Mouse (Mus musculus) thymus, adult 2 months (tissue): ENCODE measurements around the gene Slc6a21. TPM values are rescaled to one million over a fixed set of nuclear protein-coding genes. Genes with fewer than 3 reads are reported as not detected.

Experiments used
- DNase-seq: peaks from one replicate; pipeline ENCODE4 v3.0.0; 2021
- H3K27ac ChIP-seq: fragments of 200-500 bp; 2 replicates; pipeline ENCODE4 v1.5.1; 2012; ENCODE audit warnings: low read length, control low read depth; ENCODE audit not compliant: control insufficient read depth, insufficient read depth
- H3K27me3 ChIP-seq: fragments of 200-500 bp; 2 replicates; pipeline ENCODE4 v1.6.1; 2012; ENCODE audit warnings: mild to moderate bottlenecking, low read length, moderate library complexity, mixed read lengths; ENCODE audit not compliant: control insufficient read depth, insufficient read depth
- H3K36me3 ChIP-seq: fragments of 200-500 bp; 2 replicates; pipeline ENCODE4 v1.6.1; 2012; ENCODE audit warnings: mild to moderate bottlenecking, low read length, moderate library complexity; ENCODE audit not compliant: control insufficient read depth, insufficient read depth
- H3K4me1 ChIP-seq: fragments of 200-500 bp; replicated peaks from 2 replicates; pipeline ENCODE4 v1.6.1; 2012; ENCODE audit warnings: low read length; ENCODE audit not compliant: control insufficient read depth, insufficient read depth
- H3K4me3 ChIP-seq: fragments of 200-500 bp; 2 replicates; pipeline ENCODE4 v1.5.1; 2012; ENCODE audit warnings: mild to moderate bottlenecking, low read length, control low read depth, moderate library complexity; ENCODE audit not compliant: control insufficient read depth, insufficient read depth
- CTCF ChIP-seq: fragments of 200-500 bp; IDR thresholded peaks from 2 replicates; pipeline ENCODE4 v1.5.1; 2012; ENCODE audit warnings: mild to moderate bottlenecking, control low read depth, low read length, moderate library complexity, borderline replicate concordance; ENCODE audit not compliant: control insufficient read depth, poor library complexity, insufficient read depth; ENCODE audit errors: extremely low read depth
- POLR2A ChIP-seq: fragments of 200-500 bp; IDR thresholded peaks from 2 replicates; pipeline ENCODE4 v1.6.1; 2012; ENCODE audit warnings: mild to moderate bottlenecking, low read length, control low read depth, moderate library complexity; ENCODE audit not compliant: control insufficient read depth, poor library complexity, insufficient read depth; ENCODE audit errors: extremely low read depth
- WGBS: fragments of 180-500 bp; shearing (Covaris S2); methylation state at CpG from one replicate; pipeline ENCODE4 v1.1.7; 2018; 5-methylcytosine and 5-hydroxymethylcytosine counted together
- polyA plus RNA-seq: library from polyadenylated mRNA; depleted of rRNA; stranded (reverse); fragments of >200 nt; gene quantifications from 2 replicates; pipeline ENCODE4 v1.2.3, GENCODE M21; 2012

Slc6a21 gene
- polyA plus RNA-seq, 1 experiment: 0.50 TPM

- no peak overlapping the region for H3K4me3 ChIP-seq
- no peak for TF ChIP-seq POLR2A
- no peaks in the 10 kb centered on the region for H3K27me3 ChIP-seq
- WGBS: 91% methylated on average over 1 of the region's 1 CpGs
- no peak for DNase-seq
- H3K27ac ChIP-seq: no peak overlapping the region
- H3K36me3 ChIP-seq: no peaks in the 10 kb centered on the region
- H3K4me1 ChIP-seq: no peaks in the 10 kb centered on the region
These were observed 11.8 kb upstream of the Slc6a21 start for GRCm38 (mm10) chr7:45265518-45265917.

DNA sequence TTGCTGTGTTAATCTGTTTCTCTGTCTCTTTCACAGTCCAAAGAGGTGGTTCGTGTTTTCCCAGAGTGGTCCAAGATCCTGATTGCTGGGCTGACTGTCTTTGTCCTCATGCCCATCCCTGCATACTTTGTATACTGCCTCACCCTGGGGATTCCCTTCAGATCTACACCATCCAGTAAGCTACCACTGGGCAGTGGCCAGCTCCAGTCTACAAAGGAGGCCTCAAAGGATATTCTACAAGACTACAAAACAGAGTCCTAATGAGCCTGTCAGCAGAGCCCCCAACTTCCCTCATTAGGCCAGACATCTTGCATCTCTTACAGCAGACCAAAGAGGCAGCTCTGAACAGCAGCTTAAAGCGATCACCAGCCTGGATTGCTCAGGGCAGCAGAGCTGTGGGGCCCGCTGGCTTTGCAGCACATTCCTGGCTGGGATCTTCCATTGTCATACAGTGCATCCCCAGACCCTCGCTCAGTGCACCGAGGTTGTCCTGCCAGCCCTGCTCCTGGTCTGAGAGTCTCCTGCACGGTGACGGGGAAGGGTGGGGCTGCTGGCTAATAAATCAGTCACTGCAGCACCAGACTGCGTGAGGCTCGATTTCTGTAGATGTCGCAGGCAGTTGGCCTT, 4.4 kb upstream of the Slc6a21 start:
- no peak overlapping the region for H3K4me3 ChIP-seq
- no peaks in the 10 kb centered on the region for H3K27me3 ChIP-seq
- no peak for TF ChIP-seq CTCF
- no peak for TF ChIP-seq POLR2A
- DNase-seq: no peak
- no peak overlapping the region for H3K27ac ChIP-seq
- WGBS: 86% methylated on average over 10 of the region's 10 CpGs
- no peaks in the 10 kb centered on the region for H3K36me3 ChIP-seq
- peaks cover 10% of the 10 kb centered on the region for H3K4me1 ChIP-seq

GRCm38 (mm10) chr7:45273672-45274071, 3.6 kb upstream of the Slc6a21 start:
- Histone ChIP-seq H3K27me3 (no peaks in the 10 kb centered on the region), H3K4me3 (no peak overlapping the region), H3K36me3 (no peaks in the 10 kb centered on the region), H3K4me1 (peaks cover 10% of the 10 kb centered on the region), H3K27ac (no peak overlapping the region)
- DNase-seq: no peak
- WGBS: 91% methylated on average over 8 of the region's 8 CpGs
- no peak for TF ChIP-seq CTCF
- TF ChIP-seq POLR2A: no peak

DNA sequence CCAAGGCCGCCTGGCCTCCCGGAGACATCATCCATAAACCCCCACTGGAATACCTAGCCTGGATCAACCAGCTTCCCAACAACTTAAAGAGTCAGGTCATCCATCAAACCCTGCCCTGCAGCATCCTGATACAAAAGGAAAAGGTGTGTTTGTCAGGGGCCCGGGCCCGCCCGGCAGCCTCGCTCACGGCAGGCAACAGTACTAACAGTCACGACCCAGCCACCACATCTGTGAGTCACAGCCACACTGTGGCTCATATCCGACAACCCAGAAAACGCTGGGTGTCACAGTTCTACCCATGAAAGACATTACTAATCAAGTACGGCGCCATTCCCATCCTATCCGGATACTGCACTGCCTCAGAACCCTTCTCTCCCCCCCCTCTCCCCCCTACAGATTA, 9.2 kb downstream of the Slc6a21 start:
- TF ChIP-seq POLR2A: no peak
- TF ChIP-seq CTCF: no peak
- Histone ChIP-seq H3K27me3 (no peaks in the 10 kb centered on the region), H3K4me1 (no peaks in the 10 kb centered on the region), H3K36me3 (no peaks in the 10 kb centered on the region), H3K4me3 (no peak overlapping the region), H3K27ac (no peak overlapping the region)
- no peak for DNase-seq
- 92% methylated on average over 13 of the region's 13 CpGs for WGBS

DNA sequence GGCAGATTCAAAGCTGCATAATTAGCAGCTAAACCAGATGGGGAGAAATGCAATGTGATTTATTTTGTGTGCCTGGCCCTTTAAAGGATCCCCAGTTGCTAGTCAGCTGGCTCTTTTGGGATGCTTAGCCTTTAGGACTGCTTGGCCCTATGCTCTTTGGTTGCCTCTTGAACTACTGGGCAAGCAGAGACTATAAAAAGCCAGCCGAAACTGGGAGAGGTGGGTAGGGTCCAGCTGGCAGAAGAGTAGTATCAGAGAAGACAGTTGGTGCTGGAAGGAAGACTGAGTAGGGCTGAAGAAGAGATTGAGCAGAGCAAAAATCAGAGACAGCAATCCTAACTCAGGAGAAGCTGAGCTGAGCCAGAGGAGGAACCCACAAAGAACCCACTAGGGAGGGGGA, 19.3 kb downstream of the Slc6a21 start:
- Histone ChIP-seq H3K27ac (no peak overlapping the region), H3K4me1 (no peaks in the 10 kb centered on the region), H3K27me3 (no peaks in the 10 kb centered on the region), H3K4me3 (no peak overlapping the region), H3K36me3 (no peaks in the 10 kb centered on the region)
- WGBS: 97% methylated on average over 1 of the region's 1 CpGs
- DNase-seq: no peak
- TF ChIP-seq POLR2A (no peak), CTCF (no peak)

DNA sequence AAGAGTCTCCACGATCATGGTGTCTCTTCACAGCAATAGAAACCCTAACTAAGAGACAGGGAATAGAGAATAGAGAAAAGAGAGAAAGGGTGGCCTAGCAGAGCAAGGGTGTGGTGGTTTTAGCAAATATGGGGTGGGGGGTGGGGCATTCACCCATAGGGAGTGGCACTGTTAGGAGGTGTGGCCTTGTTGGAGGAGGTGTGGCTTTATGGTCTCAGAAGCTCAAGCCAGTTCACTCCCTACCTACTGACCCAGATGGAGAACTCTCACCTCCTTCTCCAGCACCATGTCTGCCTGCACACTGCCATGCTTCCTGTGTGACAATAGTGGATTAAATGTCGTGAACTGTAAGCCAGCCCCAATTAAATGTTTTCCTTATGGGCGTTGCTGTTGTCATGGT, 20.2 kb downstream of the Slc6a21 start:
- no peak for TF ChIP-seq POLR2A
- no peak for TF ChIP-seq CTCF
- Histone ChIP-seq H3K36me3 (no peaks in the 10 kb centered on the region), H3K4me3 (no peak overlapping the region), H3K27me3 (no peaks in the 10 kb centered on the region), H3K27ac (no peak overlapping the region), H3K4me1 (no peaks in the 10 kb centered on the region)
- 84% methylated on average over 3 of the region's 3 CpGs for WGBS
- DNase-seq: no peak

DNA sequence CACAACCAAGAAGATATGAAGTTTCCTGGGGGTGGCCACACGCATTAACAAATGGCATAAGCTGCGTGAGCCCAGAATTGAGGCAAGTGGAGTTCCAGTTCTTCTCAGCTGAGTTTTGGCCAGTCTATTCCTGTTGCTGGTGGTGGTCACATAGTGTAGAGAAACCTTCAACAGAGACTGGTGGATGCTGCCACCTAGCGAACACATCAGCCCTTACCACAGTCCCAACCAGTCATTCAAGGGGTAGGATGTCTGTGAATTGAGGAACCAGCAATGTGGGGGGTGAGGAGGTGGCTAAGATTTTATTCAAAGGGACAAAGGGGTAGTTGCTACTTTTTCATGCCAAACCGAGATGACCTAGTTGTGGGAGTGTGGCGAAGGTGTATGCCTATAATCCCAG, 22.4 kb downstream of the Slc6a21 start:
- H3K4me3 ChIP-seq: no peak overlapping the region
- H3K36me3 ChIP-seq: no peaks in the 10 kb centered on the region
- H3K27ac ChIP-seq: no peak overlapping the region
- no peaks in the 10 kb centered on the region for H3K27me3 ChIP-seq
- TF ChIP-seq POLR2A: no peak
- no peak for TF ChIP-seq CTCF
- WGBS: 8% methylated on average over 5 of the region's 5 CpGs
- no peaks in the 10 kb centered on the region for H3K4me1 ChIP-seq
- DNase-seq: peak; percentile 30
